Mouse (Mus musculus) CH12.LX (cell line): ENCODE data around the gene Thbs1. TPM values are rescaled to one million over a fixed set of nuclear protein-coding genes. Genes with fewer than 3 reads are reported as not detected.

Experiments
- DNase-seq: peaks from one replicate; pipeline ENCODE4 v3.0.0-alpha.2; 2013; ENCODE audit errors: extremely low read depth
- H3K27ac ChIP-seq: 2 replicates; pipeline ENCODE4 v1.5.1; 2012; ENCODE audit warnings: low read depth, mild to moderate bottlenecking, control low read depth, moderate library complexity; ENCODE audit not compliant: insufficient read depth
- H3K27me3 ChIP-seq: replicated peaks from 2 replicates; pipeline ENCODE3; 2012; ENCODE audit warnings: inconsistent platforms
- H3K36me3 ChIP-seq, 2 experiments: replicated peaks in 1 of 2; 2 replicates each; pipeline versions ENCODE3 to v1.6.1; 2012; ENCODE audit warnings: inconsistent platforms in 1 of 2, low read length in 1 of 2, mild to moderate bottlenecking in 1 of 2, mixed read lengths in 1 of 2, moderate library complexity in 1 of 2; ENCODE audit not compliant: control insufficient read depth in 1 of 2, insufficient read depth in 1 of 2
- H3K4me1 ChIP-seq, 2 experiments: 2 replicates each; pipeline ENCODE4 v1.6.1; 2012; ENCODE audit warnings: inconsistent platforms in 1 of 2, moderate library complexity in 1 of 2; ENCODE audit not compliant: insufficient read depth in 2 of 2, control insufficient read depth in 1 of 2
- H3K4me2 ChIP-seq: 2 replicates; pipeline ENCODE4 v1.6.1; 2012; ENCODE audit warnings: low read depth, mild to moderate bottlenecking, control low read depth; ENCODE audit not compliant: poor library complexity, insufficient read depth, severe bottlenecking
- H3K4me3 ChIP-seq, 3 experiments: fragments of 150-350 bp in 1 of 3; sonication (generic) in 1 of 3; replicated peaks in 1 of 3; 2 replicates each; pipeline versions ENCODE3 to v1.5.1; 2011 to 2012; ENCODE audit warnings: low read depth in 2 of 3, low read length in 2 of 3, mild to moderate bottlenecking in 2 of 3, moderate library complexity in 2 of 3, control low read depth in 1 of 3, improper control_type of control experiment in 1 of 3, inconsistent platforms in 1 of 3, mixed read lengths in 1 of 3; ENCODE audit not compliant: poor library complexity in 1 of 3
- H3K79me2 ChIP-seq: replicated peaks from 2 replicates; pipeline ENCODE4 v1.6.1; 2012; ENCODE audit warnings: mild to moderate bottlenecking, moderate library complexity; ENCODE audit not compliant: control insufficient read depth, poor library complexity, insufficient read depth, severe bottlenecking; ENCODE audit errors: extremely low read depth
- H3K9ac ChIP-seq: 2 replicates; pipeline ENCODE4 v1.6.1; 2012; ENCODE audit warnings: low read depth, mild to moderate bottlenecking, control low read depth, moderate library complexity; ENCODE audit not compliant: insufficient read depth
- H3K9me3 ChIP-seq: replicated peaks from 2 replicates; pipeline ENCODE3; 2012; ENCODE audit warnings: low read length, inconsistent platforms, mixed read lengths
- BHLHE40 ChIP-seq: IDR thresholded peaks from 2 replicates; pipeline ENCODE4 v1.6.1; 2011; ENCODE audit warnings: mild to moderate bottlenecking, low read depth, low read length, improper control_type of control experiment
- CHD1 ChIP-seq: IDR thresholded peaks from 2 replicates; pipeline ENCODE4 v1.6.1; 2012; ENCODE audit warnings: low read depth, low read length, improper control_type of control experiment, inconsistent platforms
- CHD2 ChIP-seq: IDR thresholded peaks from 2 replicates; pipeline ENCODE4 v1.6.1; 2011; ENCODE audit warnings: low read length, improper control_type of control experiment
- E2F4 ChIP-seq: IDR thresholded peaks from 2 replicates; pipeline ENCODE4 v1.6.1; 2011; ENCODE audit warnings: low read depth, low read length, improper control_type of control experiment; ENCODE audit not compliant: insufficient replicate concordance
- ELF1 ChIP-seq: IDR thresholded peaks from 2 replicates; pipeline ENCODE4 v1.6.1; 2014; ENCODE audit warnings: low read depth, mild to moderate bottlenecking, inconsistent platforms, low read length, improper control_type of control experiment
- EP300 ChIP-seq: IDR thresholded peaks from 2 replicates; pipeline ENCODE4 v1.6.1; 2011; ENCODE audit warnings: low read length, improper control_type of control experiment
- GABPA ChIP-seq: IDR thresholded peaks from 2 replicates; pipeline ENCODE4 v1.6.1; 2012; ENCODE audit warnings: low read depth, low read length, improper control_type of control experiment, inconsistent platforms; ENCODE audit not compliant: insufficient replicate concordance
- HCFC1 ChIP-seq: IDR thresholded peaks from 2 replicates; pipeline ENCODE4 v1.6.1; 2012; ENCODE audit warnings: low read depth, mild to moderate bottlenecking, inconsistent platforms, low read length, improper control_type of control experiment
- IRF4 ChIP-seq: IDR thresholded peaks from 2 replicates; pipeline ENCODE4 v1.6.1; 2014; ENCODE audit warnings: low read depth, mild to moderate bottlenecking, inconsistent platforms, low read length, improper control_type of control experiment
- JUN ChIP-seq: IDR thresholded peaks from 2 replicates; pipeline ENCODE4 v1.6.1; 2011; ENCODE audit warnings: low read depth, mild to moderate bottlenecking, low read length, improper control_type of control experiment, moderate library complexity; ENCODE audit not compliant: insufficient read depth
- JUND ChIP-seq: conservative IDR thresholded peaks from 2 replicates; pipeline ENCODE4 v1.6.1; 2011; ENCODE audit warnings: low read depth, low read length, improper control_type of control experiment
- KAT2A ChIP-seq: IDR thresholded peaks from 2 replicates; pipeline ENCODE4 v1.6.1; 2012; ENCODE audit warnings: low read length, improper control_type of control experiment, inconsistent platforms; ENCODE audit not compliant: insufficient replicate concordance
- MAFK ChIP-seq: IDR thresholded peaks from 2 replicates; pipeline ENCODE4 v1.6.1; 2011; ENCODE audit warnings: low read length, improper control_type of control experiment; ENCODE audit not compliant: insufficient replicate concordance
- MAX ChIP-seq: IDR thresholded peaks from 2 replicates; pipeline ENCODE4 v1.6.1; 2011; ENCODE audit warnings: low read length, improper control_type of control experiment
- MAZ ChIP-seq: IDR thresholded peaks from 2 replicates; pipeline ENCODE4 v1.6.1; 2012; ENCODE audit warnings: low read depth, mild to moderate bottlenecking, inconsistent platforms, low read length, improper control_type of control experiment, moderate library complexity
- MYC ChIP-seq: IDR thresholded peaks from 2 replicates; pipeline ENCODE4 v1.6.1; 2011; ENCODE audit warnings: low read depth, mild to moderate bottlenecking, improper control_type of control experiment, low read length
- NELFE ChIP-seq: IDR thresholded peaks from 2 replicates; pipeline ENCODE4 v1.6.1; 2011; ENCODE audit warnings: low read depth, low read length, improper control_type of control experiment
- NRF1 ChIP-seq: IDR thresholded peaks from 2 replicates; pipeline ENCODE4 v1.6.1; 2014; ENCODE audit warnings: low read depth, mild to moderate bottlenecking, inconsistent platforms, low read length, improper control_type of control experiment, moderate library complexity
- POLR2A ChIP-seq: IDR thresholded peaks from 2 replicates; pipeline ENCODE4 v1.6.1; 2011; ENCODE audit warnings: low read depth, mild to moderate bottlenecking, improper control_type of control experiment, low read length
- RCOR1 ChIP-seq: conservative IDR thresholded peaks from 2 replicates; pipeline ENCODE4 v1.6.1; 2012; ENCODE audit warnings: low read depth, mild to moderate bottlenecking, inconsistent platforms, low read length, improper control_type of control experiment
- SIN3A ChIP-seq: IDR thresholded peaks from 2 replicates; pipeline ENCODE4 v1.6.1; 2012; ENCODE audit warnings: low read length, improper control_type of control experiment, inconsistent platforms
- USF1 ChIP-seq: IDR thresholded peaks from 2 replicates; pipeline ENCODE4 v1.6.1; 2014; ENCODE audit warnings: low read depth, mild to moderate bottlenecking, inconsistent platforms, low read length, improper control_type of control experiment
- USF2 ChIP-seq: conservative IDR thresholded peaks from 2 replicates; pipeline ENCODE4 v1.6.1; 2011; ENCODE audit warnings: low read depth, low read length, improper control_type of control experiment
- ZC3H11A ChIP-seq: IDR thresholded peaks from 2 replicates; pipeline ENCODE4 v1.6.1; 2012; ENCODE audit warnings: low read depth, mild to moderate bottlenecking, inconsistent platforms, low read length, improper control_type of control experiment
- ZKSCAN1 ChIP-seq: IDR thresholded peaks from 2 replicates; pipeline ENCODE4 v1.6.1; 2012; ENCODE audit warnings: low read depth, inconsistent platforms, low read length, improper control_type of control experiment, borderline replicate concordance
- ZNF384 ChIP-seq: IDR thresholded peaks from 2 replicates; pipeline ENCODE4 v1.6.1; 2012; ENCODE audit warnings: low read depth, low read length, improper control_type of control experiment, inconsistent platforms
- dilution Hi-C: fragments of 300-500 bp; cut with MboI; formaldehyde crosslinking; loops from 2 replicates; pipeline ENCODE4 v1.14.3; 2020; ENCODE audit warnings: low sequenced_read_pairs; ENCODE audit not compliant: extremely low pct_unique_long_range_greater_than_20kb, extremely low pct_ligation_motif_present
- in situ Hi-C: fragments of 300-500 bp; cut with MboI; formaldehyde crosslinking; loops from 3 replicates; pipeline ENCODE4 v1.14.3; 2019; ENCODE audit warnings: low sequenced_read_pairs, low pct_ligation_motif_present, low pct_unique_long_range_greater_than_20kb, mixed read lengths
- polyA plus RNA-seq: library from polyadenylated mRNA; unstranded; fragments of >175 nt; gene quantifications from 2 replicates; pipeline ENCODE4 v1.2.1, GENCODE M21; 2012; ENCODE audit warnings: low read depth; ENCODE audit not compliant: insufficient read length
- total RNA-seq, 2 experiments: library from RNA; depleted of rRNA; stranded (reverse); fragments of 300-350 nt in 1 of 2; fragments of >200 nt in 1 of 2; gene quantifications; 2 replicates each; pipeline ENCODE4 v1.2.3; 2012 to 2014

Thbs1 gene
- total and polyA plus RNA-seq, 3 experiments: 0.03 TPM; not detected in 2

- no peaks in the 10 kb centered on the region for H3K79me2 ChIP-seq
- no peak overlapping the region for H3K9ac ChIP-seq
- H3K36me3 ChIP-seq: no peaks in the 10 kb centered on the region
- peaks cover 5% of the 10 kb centered on the region for H3K9me3 ChIP-seq
- in situ Hi-C loops: loop anchor here (25.0 kb wide), 1 partner anchor 585 kb away; no protein-coding TSS in a partner anchor
- peaks cover 3 to 21% of the 10 kb centered on the region in 2 experiments; a peak in 2 of 4 replicates for H3K4me1 ChIP-seq
- TF ChIP-seq MAFK (no peak), IRF4 (no peak), NELFE (no peak), MAX (no peak), SIN3A (no peak), BHLHE40 (no peak), RCOR1 (no peak), GABPA (no peak), JUN (no peak), USF1 (no peak), CHD2 (no peak), CHD1 (no peak), E2F4 (no peak)
- DNase-seq: no peak
- no peak overlapping the region for H3K4me3 ChIP-seq
- no peaks in the 10 kb centered on the region for H3K27me3 ChIP-seq
- H3K4me2 ChIP-seq: no peak overlapping the region
- H3K27ac ChIP-seq: no peak overlapping the region
- dilution Hi-C loops: no loop called here
Observed at GRCm38 (mm10) chr2:118122291-118122690, 10.6 kb downstream of the Thbs1 start.

DNA sequence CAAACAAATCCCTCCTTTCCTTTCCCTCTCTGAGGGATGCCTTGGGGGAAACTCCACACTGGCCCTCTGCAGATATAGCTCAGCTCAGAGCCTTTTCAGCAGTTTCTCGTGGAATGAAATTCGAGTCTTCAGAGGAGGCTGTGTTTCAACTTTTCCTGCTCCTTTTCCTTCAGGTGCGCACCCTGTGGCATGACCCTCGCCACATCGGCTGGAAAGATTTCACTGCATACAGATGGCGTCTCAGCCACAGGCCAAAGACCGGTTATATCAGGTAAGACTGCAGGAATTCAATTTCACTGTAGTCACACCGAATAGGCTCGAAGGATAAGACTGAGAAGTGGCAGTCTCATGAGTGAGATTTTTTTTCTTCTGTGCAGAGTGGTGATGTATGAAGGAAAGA, 12.1 kb downstream of the Thbs1 start:
- in situ Hi-C loops: loop anchor here (25.0 kb wide), 1 partner anchor 586 kb away; no protein-coding TSS in a partner anchor
- peaks cover under 1% of the 10 kb centered on the region for H3K27me3 ChIP-seq
- H3K9me3 ChIP-seq: peaks cover 5% of the 10 kb centered on the region
- H3K27ac ChIP-seq: no peak overlapping the region
- DNase-seq: no peak
- H3K36me3 ChIP-seq: no peaks in the 10 kb centered on the region
- H3K79me2 ChIP-seq: no peaks in the 10 kb centered on the region
- H3K4me3 ChIP-seq: no peak overlapping the region
- no peak overlapping the region for H3K9ac ChIP-seq
- dilution Hi-C loops: no loop called here
- no peak overlapping the region for H3K4me2 ChIP-seq
- no peak for TF ChIP-seq NRF1
- TF ChIP-seq ZKSCAN1: no peak
- TF ChIP-seq MAZ: no peak
- no peak for TF ChIP-seq SIN3A
- TF ChIP-seq BHLHE40: no peak
- no peak for TF ChIP-seq KAT2A
- TF ChIP-seq ELF1: no peak
- TF ChIP-seq HCFC1: no peak
- no peak for TF ChIP-seq ZC3H11A
- TF ChIP-seq MAFK: no peak
- no peak for TF ChIP-seq ZNF384
- no peak for TF ChIP-seq NELFE
- no peak for TF ChIP-seq MAX
- TF ChIP-seq POLR2A: no peak
- no peak for TF ChIP-seq JUND
- TF ChIP-seq CHD2: no peak
- TF ChIP-seq USF2: no peak
- TF ChIP-seq EP300: no peak
- no peak for TF ChIP-seq MYC
- peaks cover 3 to 21% of the 10 kb centered on the region in 2 experiments; a peak in 2 of 4 replicates for H3K4me1 ChIP-seq
